Mouse (Mus musculus) right cerebral cortex, postnatal 36 days (tissue): ENCODE measurements at regions not wholly inside any gene's neighbourhood (a gene's known extent, or its start where the extent isn't known, plus 50 kb on each side); places are given as distances from the start of the nearest gene placed in this dataset.
A peak's percentile ranks its signal among the peaks of the same experiment; 100 is the strongest.

ENCODE experiments used
- DNase-seq, 2 experiments: peaks; one replicate each; pipeline ENCODE4 v3.0.0; 2022; ENCODE audit warnings: low spot score in 2 of 2, mixed read lengths in 1 of 2

DNA sequence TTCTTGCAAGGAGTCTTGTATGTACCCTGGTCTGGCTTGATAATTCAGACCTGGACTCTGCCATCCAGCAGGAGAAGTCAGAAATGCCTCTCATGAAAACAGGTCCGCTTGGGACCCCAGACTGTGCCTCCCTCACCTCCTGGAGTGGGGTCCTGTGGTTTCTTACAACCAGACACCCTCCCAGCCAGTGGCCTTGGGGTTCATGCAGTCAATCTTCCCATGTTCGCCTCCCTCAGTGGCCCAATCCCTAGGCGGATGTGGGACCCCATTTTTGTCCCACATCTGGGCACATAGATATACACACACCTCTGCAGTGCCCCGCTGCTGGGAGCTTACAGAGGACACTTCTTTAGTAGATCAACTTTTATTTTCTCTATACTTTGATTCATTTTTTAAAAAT is 217.7 kb downstream of the Lrfn2 start:
- DNase-seq, result no peak

DNA sequence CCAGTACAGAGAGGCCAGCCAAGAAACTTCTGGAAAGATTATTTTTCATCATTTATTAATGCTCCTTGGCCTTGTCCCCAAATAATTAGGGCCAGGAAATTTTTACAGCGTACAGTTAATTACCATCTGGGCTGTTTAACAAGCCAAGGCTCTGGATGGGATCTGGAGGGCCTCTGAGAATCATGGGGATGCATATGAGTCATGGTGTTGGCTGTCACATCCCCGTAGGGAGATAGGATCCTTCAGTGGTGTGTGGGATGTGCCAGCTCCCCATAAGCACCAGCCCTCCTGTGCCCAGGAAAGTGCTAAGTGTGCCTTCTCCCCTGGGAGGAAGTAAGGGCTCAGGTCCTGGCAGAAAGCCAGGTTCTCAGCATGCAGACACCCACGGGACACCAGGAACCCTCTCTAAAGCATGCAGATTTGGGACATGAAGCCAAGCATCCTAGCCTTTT is 218.8 kb downstream of the Lrfn2 start:
- peak; percentile 37 to 54 for DNase-seq

DNA sequence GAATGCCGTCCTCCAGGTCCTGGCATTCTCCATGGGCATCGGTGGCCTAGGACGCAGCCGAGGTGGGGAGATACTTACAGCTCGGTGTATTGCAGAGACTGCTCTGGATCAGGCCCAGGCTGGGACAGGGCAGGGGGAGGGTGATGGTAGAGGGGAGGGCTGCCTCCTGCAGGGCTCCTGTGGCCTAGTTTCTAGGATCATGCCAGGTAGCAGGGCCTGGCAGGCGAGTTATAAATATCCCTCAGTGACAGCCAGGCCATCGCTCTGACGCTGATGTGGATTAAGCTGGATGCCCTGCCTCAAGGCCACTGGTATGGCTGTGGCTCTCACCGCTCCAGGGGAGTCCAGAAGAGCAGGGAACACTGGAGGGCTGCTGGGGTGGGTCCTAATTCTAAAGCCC is 221.8 kb downstream of the Lrfn2 start:
- DNase-seq, result no peak

DNA sequence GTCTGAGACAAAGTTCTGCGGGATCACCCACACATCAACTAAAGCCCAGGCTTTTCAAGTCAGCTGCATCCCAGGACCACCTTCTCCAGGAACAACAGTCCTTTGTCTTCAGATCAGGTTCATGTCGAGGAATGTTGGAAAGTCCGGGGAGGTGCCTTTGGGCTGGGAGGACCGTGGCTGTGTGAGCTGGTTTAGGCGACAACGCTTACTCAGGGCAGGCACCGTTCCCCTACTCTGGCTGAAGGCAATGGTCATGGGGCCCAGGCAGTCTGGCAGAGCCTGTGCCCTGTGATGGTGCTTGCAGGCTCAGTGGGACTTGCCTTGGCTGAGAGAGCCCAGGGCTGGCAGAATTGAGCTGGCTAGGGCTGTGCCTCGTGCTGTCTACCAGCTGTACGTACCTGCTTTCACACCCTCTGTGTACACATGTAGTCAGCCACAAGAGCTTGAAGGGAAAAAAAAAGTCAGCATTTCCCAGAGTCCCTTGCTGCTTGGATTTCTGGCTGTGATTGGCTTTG is 222.9 kb downstream of the Lrfn2 start:
- DNase-seq, result no peak

DNA sequence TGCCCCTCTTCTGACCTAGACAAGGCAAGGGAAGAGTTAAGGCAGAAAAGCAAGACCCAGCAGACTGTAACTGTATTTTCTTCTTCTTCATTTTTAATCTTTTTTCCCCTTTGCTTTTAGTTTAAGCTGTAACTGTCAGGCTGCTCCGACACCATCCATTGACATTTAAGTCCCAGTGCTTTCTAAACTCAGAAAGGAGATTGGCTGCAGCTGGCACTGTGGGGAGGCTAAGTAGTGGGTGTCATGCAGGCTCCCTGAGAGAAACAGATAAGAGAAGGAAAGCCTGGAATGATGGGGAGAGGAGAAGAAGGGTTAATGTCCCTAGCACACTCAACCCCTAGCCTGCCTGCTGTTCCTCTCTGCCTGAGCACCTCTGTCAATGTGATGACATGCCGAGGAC is 225.4 kb downstream of the Lrfn2 start:
- no peak for DNase-seq

DNA sequence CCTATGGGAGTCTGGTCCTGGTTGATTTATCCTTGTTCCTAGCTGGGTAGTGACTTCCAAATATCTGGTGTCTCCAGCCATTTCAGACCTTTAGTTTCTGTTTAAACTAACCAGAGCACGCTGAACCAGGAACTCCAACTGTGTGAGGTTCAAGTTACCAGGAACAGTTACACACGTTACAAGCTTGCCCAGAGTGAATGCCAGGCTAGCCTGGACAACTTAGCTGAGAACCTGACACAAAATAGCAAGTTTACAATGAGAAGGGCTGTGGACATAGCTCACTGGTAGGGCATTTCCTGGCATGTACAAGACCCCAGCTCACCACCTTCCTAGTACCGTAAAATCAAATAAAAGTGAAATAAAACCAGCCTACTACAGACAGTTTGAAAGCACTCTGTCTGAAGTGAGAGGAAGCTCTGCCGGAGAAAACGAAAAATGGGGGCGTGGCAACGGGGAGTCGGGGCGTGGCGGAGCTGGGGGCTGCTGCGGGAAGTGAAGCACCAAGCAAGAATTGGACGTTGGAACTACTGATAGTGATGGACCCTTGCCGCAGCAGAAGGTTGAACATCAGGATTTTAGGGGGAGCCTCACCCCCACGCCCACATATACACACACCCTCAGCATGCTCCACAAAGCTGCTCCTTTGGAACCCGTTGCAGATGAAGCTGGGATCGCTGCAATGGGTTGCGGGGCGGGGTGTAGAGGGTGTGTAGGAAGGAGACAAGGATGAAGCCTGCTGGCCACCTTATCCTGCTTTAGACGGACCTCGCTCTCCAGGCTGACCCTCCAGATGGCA is 239.3 kb downstream of the Lrfn2 start:
- DNase-seq, result no peak

DNA sequence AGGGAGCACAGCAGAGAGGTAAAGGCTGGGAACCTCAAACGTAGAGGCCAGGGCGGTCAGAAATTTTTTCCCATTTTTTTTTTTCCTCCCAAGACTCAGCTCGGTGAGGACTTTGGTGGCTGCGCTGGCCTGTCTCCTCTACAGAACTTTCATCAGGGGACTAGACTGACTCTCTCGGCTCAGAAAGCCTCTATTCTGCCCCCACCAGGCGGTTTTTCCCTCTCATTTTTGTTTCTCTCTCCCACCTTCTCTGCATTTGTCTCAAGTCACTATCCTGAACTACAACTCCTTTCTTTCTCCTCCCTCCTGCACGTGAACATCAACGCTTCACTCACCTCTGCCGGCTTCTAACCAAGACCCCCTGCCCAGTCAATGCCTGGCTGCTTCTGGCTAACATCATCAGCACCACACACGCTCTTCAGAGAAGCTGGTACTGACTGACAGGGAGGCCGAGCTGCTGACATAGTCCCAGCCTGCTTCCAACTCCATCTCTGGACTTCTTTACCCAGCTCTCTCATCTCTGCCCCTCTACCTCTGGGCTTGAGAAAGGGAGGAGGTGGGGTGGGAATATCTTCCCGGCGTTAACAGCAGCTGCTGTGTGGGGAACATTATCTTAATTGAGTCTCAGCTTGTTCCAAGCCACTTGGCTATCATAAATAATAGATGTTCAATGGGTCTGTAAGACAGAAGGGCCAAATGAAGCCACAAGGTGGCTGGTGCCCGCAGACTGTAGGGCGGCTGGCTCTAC is 240.0 kb downstream of the Lrfn2 start:
- DNase-seq, result no peak

DNA sequence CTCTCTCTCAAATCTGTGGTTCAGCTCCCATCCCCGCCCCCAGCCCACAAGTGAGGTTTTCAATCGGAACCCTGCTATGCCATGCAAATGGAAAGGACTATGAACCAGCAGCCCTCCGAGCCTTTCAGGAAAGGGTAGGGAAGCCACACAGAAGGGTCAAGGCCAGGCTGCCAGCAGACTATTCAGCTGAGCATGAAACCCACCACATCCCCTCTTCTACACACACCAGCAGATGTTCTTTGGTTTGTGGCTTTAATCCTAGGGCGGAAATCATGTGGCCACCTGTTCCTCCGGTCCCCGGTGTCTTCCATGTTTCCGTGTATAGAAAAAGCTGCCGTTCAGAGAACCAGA is 240.6 kb downstream of the Lrfn2 start:
- no peak for DNase-seq

DNA sequence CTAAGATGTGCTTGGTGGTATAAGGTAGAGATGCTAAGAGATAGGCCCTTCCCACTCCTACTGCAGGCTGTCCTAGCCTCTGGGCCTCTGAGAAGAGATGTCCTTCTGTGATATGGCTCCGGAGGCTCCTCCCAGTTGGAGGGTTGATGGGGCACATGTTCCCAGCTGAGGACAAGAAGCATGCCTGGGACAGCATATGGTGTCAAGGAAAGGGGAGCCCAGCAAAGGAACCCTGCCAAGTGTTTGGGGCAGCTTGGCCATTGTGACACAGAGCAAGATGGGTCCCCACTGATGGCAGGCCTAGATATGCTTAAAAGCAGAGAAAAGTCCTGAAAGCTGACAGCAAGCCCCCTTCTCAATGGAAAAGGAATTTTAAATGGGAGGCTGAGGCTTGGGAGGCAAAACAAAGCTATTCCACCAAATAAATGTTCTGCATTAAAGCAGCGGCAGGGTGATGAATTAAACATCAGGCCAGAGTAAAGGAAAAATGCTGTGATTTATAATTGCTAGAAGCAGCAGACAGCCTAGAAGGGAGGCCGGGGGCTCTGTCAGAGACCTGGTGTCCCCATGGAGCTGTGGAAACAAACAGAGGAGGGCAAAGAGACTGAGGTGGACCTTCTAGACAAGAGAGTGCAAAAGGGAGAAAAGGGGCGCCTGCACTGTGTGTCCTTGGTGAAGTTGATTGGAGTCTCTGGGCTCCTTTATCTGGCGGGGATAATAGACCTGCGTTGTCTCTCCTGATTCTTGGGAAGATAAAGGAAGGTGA is 246.0 kb downstream of the Lrfn2 start:
- no peak for DNase-seq

DNA sequence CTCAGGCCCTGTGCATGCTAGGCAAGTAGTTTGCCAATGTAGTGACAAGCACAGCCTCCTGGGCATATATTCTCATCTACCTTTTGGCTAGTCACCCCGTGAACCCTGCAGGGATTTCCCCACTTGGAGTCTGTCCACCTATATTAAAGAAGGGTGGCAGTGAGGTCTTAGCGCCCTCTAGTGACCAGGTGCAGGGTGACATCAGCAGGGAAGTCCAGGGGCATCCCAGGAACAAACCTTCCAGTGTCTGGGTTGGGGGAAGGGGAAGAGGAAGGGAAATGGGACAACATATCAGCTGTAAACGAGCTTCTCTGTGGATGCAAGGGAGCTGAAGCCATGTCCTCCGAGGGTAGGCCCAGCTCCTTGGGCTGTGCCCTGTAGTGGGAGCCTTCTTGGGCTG is 245.7 kb upstream of the Mocs1 start:
- no peak for DNase-seq

DNA sequence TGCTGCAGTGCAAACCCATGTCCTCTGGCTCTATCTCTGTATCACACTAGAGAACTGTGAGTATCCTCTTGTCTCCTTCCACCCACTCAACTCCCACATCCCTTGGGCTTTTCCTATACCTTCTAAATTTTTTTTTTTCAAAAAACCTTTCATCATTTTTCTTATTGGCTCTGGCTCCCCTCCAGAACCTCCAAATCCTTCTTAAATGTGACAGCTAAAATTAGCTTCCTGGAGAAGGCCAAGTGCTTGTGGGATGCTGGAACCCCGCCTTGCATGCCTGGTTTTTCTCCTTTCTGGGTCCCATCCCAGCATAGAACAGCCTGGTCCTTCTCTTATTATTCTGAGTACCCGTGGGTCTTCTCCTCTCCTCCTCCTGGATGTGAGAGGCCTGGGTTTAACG is 244.2 kb upstream of the Mocs1 start:
- peak; percentile 57 to 63 for DNase-seq

DNA sequence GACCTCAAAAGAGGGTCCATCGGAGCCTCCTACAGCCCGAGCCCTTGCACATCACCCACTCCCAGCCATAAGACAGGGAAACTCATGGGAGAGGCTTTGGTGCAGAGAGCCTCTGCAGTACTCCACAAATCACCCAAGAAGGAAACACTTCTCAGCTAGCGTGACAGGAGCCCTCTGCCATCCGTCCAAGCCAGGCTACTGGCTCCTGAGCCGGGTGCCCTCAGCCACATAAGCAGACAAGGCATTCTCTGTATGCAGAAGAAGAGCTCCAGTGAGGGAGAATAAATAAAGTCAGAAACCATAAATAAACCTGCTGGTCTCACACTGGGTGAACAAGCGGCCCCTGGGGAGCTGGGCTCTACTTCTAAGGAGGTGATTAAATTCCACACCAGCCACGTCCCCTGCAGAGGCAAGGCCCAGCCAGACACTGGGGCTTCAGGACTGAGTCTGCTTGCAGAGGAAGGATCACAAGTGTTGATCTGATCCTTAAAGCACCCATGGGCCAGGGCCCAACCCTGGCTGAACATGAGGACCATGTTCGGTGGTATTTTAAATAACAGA is 243.0 kb upstream of the Mocs1 start:
- DNase-seq, result no peak

DNA sequence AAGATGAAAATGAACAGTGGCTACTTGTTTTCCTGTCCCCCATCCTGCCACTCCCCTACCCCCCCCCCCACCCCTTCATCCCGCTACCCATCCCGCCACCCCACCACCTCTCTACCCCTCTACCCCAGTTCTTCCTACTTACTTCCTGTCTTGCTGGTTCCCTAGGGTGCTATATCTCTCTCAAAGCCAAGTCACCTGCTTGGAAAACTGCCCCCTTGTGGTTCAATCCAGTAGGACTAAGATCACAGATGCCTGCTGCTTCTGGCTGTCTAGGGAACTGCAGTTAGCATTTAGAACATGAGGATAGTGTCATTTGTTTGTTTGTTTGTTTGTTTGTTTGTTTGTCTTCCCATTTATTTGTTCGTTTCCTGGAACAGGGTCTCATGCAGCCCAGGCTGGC is 238.4 kb upstream of the Mocs1 start:
- no peak for DNase-seq

DNA sequence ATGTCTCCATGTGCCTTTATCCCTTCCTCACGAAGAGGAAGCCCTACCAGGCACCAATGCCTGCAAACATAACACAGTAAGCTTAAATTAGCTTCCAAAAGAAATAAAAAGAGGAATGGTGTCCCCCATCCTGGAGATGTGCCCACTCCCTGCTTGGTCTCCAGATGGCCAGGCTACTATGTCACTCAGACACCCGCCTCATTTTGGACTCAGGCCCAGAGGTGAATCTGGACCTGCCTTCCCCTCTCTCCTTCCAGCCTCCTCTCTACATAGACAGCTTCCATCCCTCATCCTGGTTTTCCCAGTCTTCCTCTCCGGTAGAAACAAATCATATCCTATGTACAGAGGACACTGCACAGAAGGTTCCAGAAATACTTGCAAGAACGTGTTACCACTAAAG is 237.8 kb upstream of the Mocs1 start:
- DNase-seq, result no peak

DNA sequence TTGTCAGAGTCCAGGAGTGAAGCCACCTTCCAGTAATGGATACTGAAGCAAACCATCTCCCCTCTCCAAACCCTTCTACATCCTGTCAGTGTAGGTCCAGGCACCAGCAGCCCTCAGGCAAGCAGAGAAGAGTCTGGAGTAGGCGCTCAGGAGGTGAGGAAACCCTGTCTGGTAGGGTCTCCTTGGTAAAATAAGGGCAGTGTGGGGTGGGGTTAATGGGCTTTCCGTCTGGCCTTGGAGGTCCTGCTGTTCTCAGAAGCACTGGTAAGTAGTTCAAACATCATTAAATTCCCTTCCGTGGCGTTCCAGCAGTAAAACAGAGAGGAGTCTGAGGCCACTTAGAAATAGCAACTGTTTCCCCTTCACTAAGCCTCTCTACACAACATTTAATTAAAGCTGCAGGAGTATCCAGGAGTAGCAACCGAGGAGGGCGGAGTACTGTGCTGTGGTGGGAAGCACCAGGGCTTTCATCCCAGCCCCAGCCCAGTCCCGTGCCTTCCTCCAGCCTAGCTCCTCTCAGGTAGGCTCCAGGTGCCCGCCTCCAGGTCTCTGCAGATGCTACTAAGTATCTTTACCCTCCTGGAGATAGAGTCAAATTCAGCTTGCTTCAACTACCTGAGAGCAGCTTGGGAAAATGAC is 232.0 kb upstream of the Mocs1 start:
- no peak for DNase-seq

DNA sequence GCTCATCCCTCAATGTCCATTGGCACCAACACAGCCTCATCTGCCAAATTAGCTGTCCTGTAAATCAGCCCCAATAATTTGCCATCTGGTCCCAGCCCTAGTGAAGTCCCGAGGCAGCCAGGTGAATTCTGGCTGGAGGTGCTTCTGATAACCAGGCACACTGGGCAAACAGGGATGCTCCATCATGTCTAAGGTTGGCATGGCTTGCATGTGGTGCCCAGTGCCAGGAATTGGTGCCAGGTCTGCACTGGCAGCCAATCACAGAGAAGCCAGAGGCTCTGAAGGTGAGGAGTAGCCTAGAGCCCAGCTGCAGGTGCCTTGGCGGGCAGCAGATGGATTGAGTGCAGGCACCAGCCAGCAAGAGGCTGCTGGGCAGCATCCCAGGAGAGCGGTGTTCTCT is 226.7 kb upstream of the Mocs1 start:
- DNase-seq, result no peak

DNA sequence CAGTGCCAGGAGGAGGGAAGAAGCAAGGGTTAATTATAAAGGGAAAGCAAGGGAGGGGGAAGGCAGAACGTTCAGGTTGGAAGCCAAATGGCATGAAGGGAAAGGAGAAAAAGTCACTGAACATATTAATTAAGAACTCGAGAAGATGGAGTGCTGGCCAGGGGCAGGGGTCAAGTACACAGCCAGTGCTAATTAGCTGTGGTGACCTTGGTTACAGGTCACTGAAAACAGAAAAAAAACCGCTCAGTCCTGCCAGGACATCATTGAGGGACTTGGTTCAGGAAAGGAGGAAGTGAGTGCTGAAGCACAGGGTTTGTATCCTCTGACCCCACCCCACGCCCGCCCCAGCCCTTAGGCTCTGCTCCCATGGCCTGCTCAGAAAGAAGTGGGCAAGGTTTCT is 223.1 kb upstream of the Mocs1 start:
- DNase-seq, result no peak

DNA sequence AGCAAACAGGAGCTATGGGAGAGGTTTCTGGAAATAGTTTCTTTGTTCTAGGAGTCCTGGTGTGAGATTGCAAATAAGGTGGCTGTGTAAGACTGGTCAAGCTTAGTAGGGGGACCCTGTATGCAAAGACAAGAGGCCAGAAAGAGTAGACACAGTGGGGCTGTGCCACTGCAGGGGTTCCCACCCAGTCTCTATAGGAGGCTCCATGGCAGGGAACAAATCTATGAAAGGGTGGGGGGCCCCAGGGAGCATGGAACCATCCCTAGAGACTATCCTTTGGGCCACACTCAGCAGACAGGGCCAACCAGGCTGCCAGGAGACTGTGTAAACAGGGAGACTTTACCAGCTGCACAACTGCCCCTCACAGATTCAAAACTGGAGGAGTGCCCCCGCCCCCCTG is 222.6 kb upstream of the Mocs1 start:
- DNase-seq, result no peak

DNA sequence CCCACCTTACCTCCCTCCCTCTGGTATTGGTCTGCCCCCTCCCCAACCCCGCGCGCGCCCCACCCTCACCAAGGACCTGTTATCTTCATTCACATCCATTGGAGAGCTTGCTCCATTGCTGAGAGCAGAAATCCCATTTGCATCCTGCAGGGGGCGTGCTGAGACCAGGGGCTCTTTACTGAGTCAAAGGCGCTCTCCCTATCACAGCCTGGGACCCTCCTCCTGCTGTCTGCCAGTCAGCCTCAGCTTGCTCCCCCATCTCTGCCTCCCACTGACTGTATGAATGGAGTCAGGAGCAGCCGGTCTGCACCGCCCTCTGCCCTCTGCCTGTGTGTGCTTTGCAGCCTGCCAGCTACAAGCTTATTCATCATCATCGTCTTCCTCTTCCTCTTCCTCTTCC is 221.5 kb upstream of the Mocs1 start:
- DNase-seq, result no peak

DNA sequence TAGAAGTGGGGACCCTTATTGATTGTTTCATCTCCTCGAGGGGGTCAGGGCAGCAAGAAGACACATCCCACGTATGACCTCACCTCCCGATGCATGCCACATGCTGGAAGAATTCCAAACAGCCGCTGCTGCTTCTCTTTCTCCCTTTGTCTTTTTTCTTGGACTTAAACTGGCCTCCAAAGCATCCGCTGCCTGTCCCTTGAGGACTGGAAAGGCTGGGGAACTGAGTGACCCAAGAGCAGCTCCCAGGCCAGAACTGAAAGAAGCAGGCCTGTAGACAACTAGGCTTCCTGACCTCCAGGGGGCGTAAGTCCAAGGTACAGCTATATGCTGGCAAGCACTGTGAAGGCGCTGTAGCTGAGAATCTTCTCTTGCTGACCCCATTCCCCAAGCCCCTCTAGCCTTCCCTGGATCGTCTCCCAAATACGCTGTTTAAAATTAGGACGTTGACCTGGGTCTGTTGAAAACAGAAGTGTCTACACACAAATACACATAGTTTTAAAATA is 219.8 kb upstream of the Mocs1 start:
- no peak for DNase-seq

DNA sequence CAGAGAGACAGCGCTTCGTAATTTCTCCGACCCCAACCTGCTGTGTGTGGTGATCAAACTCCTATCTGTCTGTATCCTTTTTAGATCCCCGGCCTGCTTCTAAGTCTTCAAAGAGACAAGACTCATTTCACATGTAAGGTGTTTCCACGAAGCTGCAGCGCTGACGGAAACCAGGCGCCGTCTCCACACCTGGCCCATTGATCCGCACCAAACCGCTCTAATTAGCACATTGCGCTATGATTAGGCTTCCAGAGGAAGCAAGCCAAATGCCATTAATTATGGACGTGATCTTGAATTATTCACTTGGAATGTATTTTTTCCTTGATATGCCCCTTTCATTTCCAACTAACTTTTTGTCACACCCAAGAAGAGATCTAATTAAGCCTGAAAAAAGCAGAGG is 215.2 kb upstream of the Mocs1 start:
- DNase-seq, result no peak
